Mouse (Mus musculus) myocyte (in vitro differentiated cells): ENCODE results near the gene Kxd1. TPM values are rescaled to one million over a fixed set of nuclear protein-coding genes. Genes with fewer than 3 reads are reported as not detected.

Experiments used
- H3K27me3 ChIP-seq: one replicate; pipeline ENCODE4 v1.6.1; 2011; ENCODE audit not compliant: control insufficient read depth, insufficient read depth, insufficient read length
- H3K36me3 ChIP-seq: one replicate; pipeline ENCODE4 v1.6.1; 2011; ENCODE audit not compliant: control insufficient read depth, insufficient read depth
- H3K4me2 ChIP-seq: one replicate; pipeline ENCODE4 v1.6.1; 2011; ENCODE audit warnings: low read depth, control low read depth
- H3K4me3 ChIP-seq: one replicate; pipeline ENCODE4 v1.5.1; 2011; ENCODE audit warnings: mild to moderate bottlenecking, control low read depth, moderate library complexity
- H3K79me2 ChIP-seq: one replicate; pipeline ENCODE4 v1.6.1; 2011; ENCODE audit not compliant: control insufficient read depth, insufficient read depth
- H3ac ChIP-seq: one replicate; pipeline ENCODE4 v1.6.1; 2011; ENCODE audit not compliant: control insufficient read depth, insufficient read length
- CEBPB ChIP-seq: IDR thresholded peaks from 2 replicates; pipeline ENCODE4 v1.6.1; 2011; ENCODE audit warnings: mild to moderate bottlenecking, moderate library complexity; ENCODE audit not compliant: poor library complexity, insufficient read depth, severe bottlenecking
- E2F4 ChIP-seq: IDR thresholded peaks from one replicate; pipeline ENCODE4 v1.6.1; 2011; ENCODE audit warnings: mild to moderate bottlenecking, control low read depth, moderate library complexity; ENCODE audit not compliant: insufficient read depth
- MAX ChIP-seq: IDR thresholded peaks from one replicate; pipeline ENCODE4 v1.6.1; 2011; ENCODE audit warnings: low read depth, mild to moderate bottlenecking, control low read depth
- MYOD1 ChIP-seq, 3 experiments: IDR thresholded peaks; one replicate each; pipeline ENCODE4 v1.6.1; 2011; ENCODE audit warnings: control low read depth in 2 of 3, low read depth in 2 of 3, mild to moderate bottlenecking in 2 of 3, moderate library complexity in 1 of 3; ENCODE audit not compliant: insufficient read length in 2 of 3, control insufficient read depth in 1 of 3
- MYOG ChIP-seq, 3 experiments: IDR thresholded peaks; one replicate each; pipeline ENCODE4 v1.6.1; 2011; ENCODE audit warnings: control low read depth in 2 of 3, low read depth in 2 of 3, mild to moderate bottlenecking in 2 of 3; ENCODE audit not compliant: insufficient read length in 2 of 3, control insufficient read depth in 1 of 3, insufficient read depth in 1 of 3
- POLR2A ChIP-seq: IDR thresholded peaks from one replicate; pipeline ENCODE4 v1.6.1; 2011; ENCODE audit warnings: low read depth, mild to moderate bottlenecking, control low read depth, moderate library complexity; ENCODE audit not compliant: insufficient read length
- POLR2AphosphoS2 ChIP-seq: IDR thresholded peaks from one replicate; pipeline ENCODE4 v1.6.1; 2011; ENCODE audit warnings: low read depth, control low read depth; ENCODE audit not compliant: insufficient read length
- REST ChIP-seq: IDR thresholded peaks from one replicate; pipeline ENCODE4 v1.6.1; 2011; ENCODE audit warnings: mild to moderate bottlenecking, control low read depth, moderate library complexity; ENCODE audit not compliant: insufficient read depth, insufficient read length
- SRF ChIP-seq: IDR thresholded peaks from one replicate; pipeline ENCODE4 v1.6.1; 2011; ENCODE audit warnings: low read depth; ENCODE audit not compliant: control insufficient read depth, insufficient read length
- TCF12 ChIP-seq: IDR thresholded peaks from one replicate; pipeline ENCODE4 v1.6.1; 2011; ENCODE audit warnings: mild to moderate bottlenecking, control low read depth; ENCODE audit not compliant: poor library complexity, insufficient read depth, severe bottlenecking
- TCF3 ChIP-seq: IDR thresholded peaks from one replicate; pipeline ENCODE4 v1.6.1; 2011; ENCODE audit warnings: low read depth, control low read depth; ENCODE audit not compliant: insufficient read length
- USF1 ChIP-seq: IDR thresholded peaks from one replicate; pipeline ENCODE4 v1.6.1; 2011; ENCODE audit warnings: low read depth, mild to moderate bottlenecking, control low read depth, moderate library complexity
- polyA plus RNA-seq: library from polyadenylated mRNA; unstranded; fragments of >200 nt; fragmentation: generic; extraction: Trizol; gene quantifications from one replicate; pipeline ENCODE4 v1.2.1, GENCODE M21; 2012; ENCODE audit warnings: missing spikeins

The Kxd1 gene
- polyA plus RNA-seq, 1 experiment: 73.8 TPM

- no peak for TF ChIP-seq MYOD1 (IDR thresholded peaks at IDR 0.05; ENCODE audit: control insufficient read depth in 1 of 3, insufficient read length in 2 of 3, low read depth in 2 of 3)
- no peak for TF ChIP-seq CEBPB
- Histone ChIP-seq H3K4me2 (peak overlapping the region; percentile 79), H3ac (peak overlapping the region; percentile 5), H3K4me3 (peak overlapping the region; percentile 47), H3K79me2 (peaks cover 13% of the 10 kb centered on the region), H3K36me3 (no peaks in the 10 kb centered on the region), H3K27me3 (no peaks in the 10 kb centered on the region)
Observed at GRCm38 (mm10) chr8:70495001-70495770, 32.6 kb downstream of the Kxd1 start.

- Histone ChIP-seq H3K27me3 (no peaks in the 10 kb centered on the region), H3K4me2 (peak overlapping the region; percentile 79)
Observed at GRCm38 (mm10) chr8:70494416-70494945, 33.3 kb downstream of the Kxd1 start.

GRCm38 (mm10) chr8:70493692-70494415, 33.9 kb downstream of the Kxd1 start:
- Histone ChIP-seq H3ac (peak overlapping the region; percentile 32), H3K4me3 (peak overlapping the region; percentile 47), H3K36me3 (no peaks in the 10 kb centered on the region), H3K79me2 (peaks cover 13% of the 10 kb centered on the region), H3K27me3 (no peaks in the 10 kb centered on the region), H3K4me2 (peak overlapping the region; percentile 79)
- TF ChIP-seq TCF12 (no peak), POLR2A (peak; percentile 43)

More at GRCm38 (mm10) chr8:70494416-70494945, 33.3 kb downstream of the Kxd1 start:
- no peaks in the 10 kb centered on the region for H3K36me3 ChIP-seq
- H3K79me2 ChIP-seq: peaks cover 13% of the 10 kb centered on the region
- H3K4me3 ChIP-seq: peak overlapping the region; percentile 47
- H3ac ChIP-seq: peak overlapping the region; percentile 32
- no peak for TF ChIP-seq TCF3
- TF ChIP-seq TCF12: no peak
- no peak for TF ChIP-seq MYOD1 (IDR thresholded peaks at IDR 0.05; ENCODE audit: control insufficient read depth in 1 of 3, insufficient read length in 2 of 3, low read depth in 2 of 3)
- TF ChIP-seq MYOG (IDR thresholded peaks at IDR 0.05; ENCODE audit: control insufficient read depth in 1 of 3, insufficient read depth in 1 of 3, insufficient read length in 2 of 3, low read depth in 2 of 3): no peak
- no peak for TF ChIP-seq SRF
- no peak for TF ChIP-seq POLR2AphosphoS2
- no peak for TF ChIP-seq CEBPB
- no peak for TF ChIP-seq E2F4
- no peak for TF ChIP-seq POLR2A
- no peak for TF ChIP-seq USF1
- no peak for TF ChIP-seq REST
- no peak for TF ChIP-seq MAX

DNA sequence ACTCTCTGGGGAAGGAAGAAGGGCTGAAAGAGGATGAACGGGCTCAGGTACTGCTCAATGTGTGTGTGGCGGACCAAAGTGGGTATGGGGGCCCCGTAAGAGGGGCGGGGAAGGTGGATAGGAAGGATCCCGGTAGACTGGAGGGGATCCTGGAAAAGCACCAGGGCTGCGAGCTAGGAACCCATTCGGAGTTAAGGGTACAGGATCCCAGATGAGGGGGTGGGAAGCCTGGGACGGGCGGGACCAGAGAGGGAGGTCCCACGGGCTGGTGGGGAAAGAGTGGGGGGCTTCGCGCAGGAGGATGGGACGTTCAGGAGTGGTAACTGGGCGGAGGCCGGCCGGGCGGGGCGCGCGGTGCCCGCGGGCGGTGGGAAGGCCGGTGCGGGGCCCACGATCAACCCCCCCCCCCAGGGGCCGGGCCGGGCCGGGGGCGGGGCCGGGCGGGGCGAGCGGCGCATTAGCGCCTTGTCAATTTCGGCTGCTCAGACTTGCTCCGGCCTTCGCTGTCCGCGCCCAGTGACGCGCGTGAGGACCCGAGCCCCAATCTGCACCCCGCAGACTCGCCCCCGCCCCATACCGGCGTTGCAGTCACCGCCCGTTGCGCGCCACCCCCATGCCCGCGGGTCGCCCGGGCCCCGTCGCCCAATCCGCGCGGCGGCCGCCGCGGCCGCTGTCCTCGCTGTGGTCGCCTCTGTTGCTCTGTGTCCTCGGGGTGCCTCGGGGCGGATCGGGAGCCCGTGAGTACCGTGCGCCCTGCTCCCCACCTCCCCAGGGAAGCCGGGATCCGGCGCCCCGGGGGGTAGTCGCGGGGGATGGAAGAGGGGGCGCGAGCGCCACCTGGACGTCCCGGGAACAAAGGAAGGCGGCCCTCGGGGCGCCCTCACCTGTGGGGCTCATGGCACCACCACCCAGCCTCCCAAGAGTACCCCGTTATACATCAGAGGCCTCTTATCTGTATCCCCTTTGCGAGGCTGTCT, 34.8 kb downstream of the Kxd1 start, which contains the start of gene Crlf1:
TSS of gene Crlf1 (plus strand) at position 495 of the 977 bp plus-strand sequence.
- Histone ChIP-seq H3K79me2 (peaks cover 13% of the 10 kb centered on the region), H3ac (peak within 1 kb of the TSS; percentile 32), H3K4me3 (peak within 1 kb of the TSS; percentile 47), H3K4me2 (peak within 1 kb of the TSS; percentile 79), H3K36me3 (no peaks in the 10 kb centered on the region), H3K27me3 (no peaks in the 10 kb centered on the region)
- TF ChIP-seq POLR2A: peak; percentile 68
- no peak for TF ChIP-seq USF1
- no peak for TF ChIP-seq REST
- no peak for TF ChIP-seq MAX
- TF ChIP-seq POLR2AphosphoS2: peak; percentile 75
- no peak for TF ChIP-seq TCF12
- no peak for TF ChIP-seq TCF3
